Mouse (Mus musculus) liver, embryonic 11.5 days (tissue): ENCODE measurements at regions not wholly inside any gene's neighbourhood (a gene's known extent, or its start where the extent isn't known, plus 50 kb on each side); places are given as distances from the start of the nearest gene placed in this dataset.

Source experiments
- ATAC-seq: fragments of 200-750 bp; cut with Nextera tagmentation; replicated peaks from 2 replicates; pipeline ENCODE4 v1.8.0; 2017; ENCODE audit warnings: moderate number of reproducible peaks, mild to moderate bottlenecking, moderate TSS enrichment, moderate library complexity; ENCODE audit not compliant: low FRiP score
- DNase-seq: peaks from one replicate; pipeline ENCODE4 v3.0.0-alpha.2; 2017; ENCODE audit warnings: low spot score
- H3K27ac ChIP-seq: fragments of 300-500 bp; sonication (generic); 2 replicates; pipeline ENCODE4 v1.5.1; 2014; ENCODE audit warnings: mild to moderate bottlenecking, low read depth, low read length, control low read depth
- H3K27me3 ChIP-seq: fragments of 300-500 bp; sonication (generic); replicated peaks from 2 replicates; pipeline ENCODE4 v1.6.1; 2014; ENCODE audit warnings: low read length, mixed read lengths; ENCODE audit not compliant: control insufficient read depth, insufficient read depth
- H3K36me3 ChIP-seq: fragments of 300-500 bp; sonication (generic); 2 replicates; pipeline ENCODE4 v1.6.1; 2014; ENCODE audit warnings: mild to moderate bottlenecking, low read length, moderate library complexity, mixed read lengths; ENCODE audit not compliant: control insufficient read depth, insufficient read depth
- H3K4me1 ChIP-seq: fragments of 300-500 bp; sonication (generic); replicated peaks from 2 replicates; pipeline ENCODE4 v1.6.1; 2014; ENCODE audit warnings: low read length, mixed read lengths; ENCODE audit not compliant: control insufficient read depth, insufficient read depth
- H3K4me2 ChIP-seq: fragments of 300-500 bp; sonication (generic); 2 replicates; pipeline ENCODE4 v1.6.1; 2014; ENCODE audit warnings: mild to moderate bottlenecking, control low read depth, moderate library complexity
- H3K4me3 ChIP-seq: fragments of 300-500 bp; sonication (generic); 2 replicates; pipeline ENCODE4 v1.5.1; 2014; ENCODE audit warnings: low read depth, low read length, control low read depth
- H3K9ac ChIP-seq: fragments of 300-500 bp; sonication (generic); 2 replicates; pipeline ENCODE4 v1.6.1; 2014; ENCODE audit warnings: low read depth, low read length, control low read depth
- H3K9me3 ChIP-seq: fragments of 300-500 bp; sonication (generic); 2 replicates; pipeline ENCODE4 v1.6.1; 2016; ENCODE audit warnings: low read length, inconsistent platforms, mixed read lengths; ENCODE audit not compliant: control insufficient read depth
- WGBS: fragments of 180-500 bp; shearing (Covaris S2); extraction: QIAGEN DNeasy Blood & Tissue Kit; methylation state at CpG from one replicate; pipeline ENCODE4 v1.1.7; 2014; 5-methylcytosine and 5-hydroxymethylcytosine counted together

GRCm38 (mm10) chr6:11796361-11796760 is 110.9 kb downstream of the Ndufa4 start:
- Histone ChIP-seq H3K27ac (no peak overlapping the region), H3K4me1 (no peaks in the 10 kb centered on the region), H3K9ac (no peak overlapping the region), H3K36me3 (no peaks in the 10 kb centered on the region), H3K27me3 (no peaks in the 10 kb centered on the region), H3K4me3 (no peak overlapping the region), H3K9me3 (no peaks in the 10 kb centered on the region), H3K4me2 (no peak overlapping the region)
- DNase-seq (no peak), ATAC-seq (no peak)
- WGBS: 71% methylated on average over 3 of the region's 3 CpGs

- Histone ChIP-seq H3K4me1 (no peaks in the 10 kb centered on the region), H3K9ac (no peak overlapping the region), H3K36me3 (no peaks in the 10 kb centered on the region), H3K27me3 (no peaks in the 10 kb centered on the region), H3K27ac (no peak overlapping the region), H3K4me3 (no peak overlapping the region), H3K4me2 (no peak overlapping the region), H3K9me3 (no peaks in the 10 kb centered on the region)
- 0 out of 2 replicates have a peak, but pooled peaks have one; percentile 39 for ATAC-seq
- peak; percentile 28 for DNase-seq
- WGBS: 42% methylated on average over 8 of the region's 8 CpGs
These were observed 113.9 kb downstream of the Ndufa4 start for GRCm38 (mm10) chr6:11793366-11793765.

- H3K4me1 ChIP-seq: no peaks in the 10 kb centered on the region
- no peak for ATAC-seq
These were observed 115.1 kb downstream of the Ndufa4 start for GRCm38 (mm10) chr6:11792186-11792585.

DNA sequence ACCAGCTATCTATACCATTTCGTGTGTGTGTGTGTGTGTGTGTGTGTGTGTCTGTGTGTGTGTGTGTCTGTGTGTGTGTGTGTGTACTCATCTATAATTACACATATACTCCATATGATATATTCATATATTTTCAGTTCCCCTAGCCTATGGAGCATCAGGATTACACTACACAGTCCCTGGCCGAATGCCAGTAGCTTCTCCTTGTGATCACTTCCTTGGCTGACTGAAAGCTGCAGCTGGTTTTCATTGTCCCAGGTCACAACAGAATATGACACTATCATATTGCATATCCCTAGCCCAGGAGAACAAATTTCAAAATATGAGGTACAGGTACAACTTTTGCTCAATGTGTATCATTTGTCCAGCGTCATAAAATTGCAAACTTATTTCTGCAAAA is 116.2 kb downstream of the Ndufa4 start:
- no peaks in the 10 kb centered on the region for H3K9me3 ChIP-seq
- no peaks in the 10 kb centered on the region for H3K36me3 ChIP-seq
- ATAC-seq (no peak), DNase-seq (no peak)
- no peaks in the 10 kb centered on the region for H3K27me3 ChIP-seq
- 60% methylated on average over 3 of the region's 3 CpGs for WGBS
- H3K9ac ChIP-seq: no peak overlapping the region
- H3K4me2 ChIP-seq: no peak overlapping the region
- no peaks in the 10 kb centered on the region for H3K4me1 ChIP-seq
- H3K27ac ChIP-seq: no peak overlapping the region
- no peak overlapping the region for H3K4me3 ChIP-seq

More at GRCm38 (mm10) chr6:11792186-11792585, 115.1 kb downstream of the Ndufa4 start:
- Histone ChIP-seq H3K4me2 (no peak overlapping the region), H3K4me3 (no peak overlapping the region), H3K27ac (no peak overlapping the region), H3K9ac (no peak overlapping the region), H3K36me3 (no peaks in the 10 kb centered on the region), H3K9me3 (no peaks in the 10 kb centered on the region), H3K27me3 (no peaks in the 10 kb centered on the region)
- DNase-seq: no peak
- WGBS: 86% methylated on average over 3 of the region's 3 CpGs

- Histone ChIP-seq H3K4me3 (no peak overlapping the region), H3K27me3 (no peaks in the 10 kb centered on the region), H3K36me3 (no peaks in the 10 kb centered on the region), H3K27ac (no peak overlapping the region), H3K4me1 (no peaks in the 10 kb centered on the region), H3K9me3 (no peaks in the 10 kb centered on the region), H3K9ac (no peak overlapping the region), H3K4me2 (no peak overlapping the region)
- WGBS: 64% methylated on average over 3 of the region's 3 CpGs
- no peak for ATAC-seq
- no peak for DNase-seq
These were observed 133.3 kb downstream of the Ndufa4 start for GRCm38 (mm10) chr6:11773992-11774391.

DNA sequence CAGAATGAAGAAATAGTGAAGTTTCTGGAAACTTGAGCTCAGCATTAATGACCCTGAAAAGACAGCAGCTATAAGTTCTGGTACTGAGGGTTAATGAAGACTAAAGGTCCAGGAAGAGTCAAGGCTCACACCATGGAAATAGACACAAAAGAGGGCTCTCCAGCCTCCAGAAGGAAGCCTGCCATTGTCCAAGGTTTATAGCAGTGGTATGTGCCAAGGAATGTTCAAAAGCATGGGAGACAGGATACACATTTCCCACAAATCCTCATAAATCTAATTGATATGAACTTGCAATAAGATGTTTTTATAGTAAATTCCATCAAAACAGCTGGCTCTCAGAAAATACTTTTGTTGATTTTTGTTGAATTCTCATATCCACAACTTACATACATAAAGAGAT is 144.4 kb downstream of the Ndufa4 start:
- H3K9me3 ChIP-seq: no peaks in the 10 kb centered on the region
- no peak overlapping the region for H3K4me2 ChIP-seq
- no peak overlapping the region for H3K4me3 ChIP-seq
- ATAC-seq: no peak
- DNase-seq: no peak
- H3K27me3 ChIP-seq: no peaks in the 10 kb centered on the region
- H3K4me1 ChIP-seq: no peaks in the 10 kb centered on the region
- no peaks in the 10 kb centered on the region for H3K36me3 ChIP-seq
- no peak overlapping the region for H3K27ac ChIP-seq
- H3K9ac ChIP-seq: no peak overlapping the region

DNA sequence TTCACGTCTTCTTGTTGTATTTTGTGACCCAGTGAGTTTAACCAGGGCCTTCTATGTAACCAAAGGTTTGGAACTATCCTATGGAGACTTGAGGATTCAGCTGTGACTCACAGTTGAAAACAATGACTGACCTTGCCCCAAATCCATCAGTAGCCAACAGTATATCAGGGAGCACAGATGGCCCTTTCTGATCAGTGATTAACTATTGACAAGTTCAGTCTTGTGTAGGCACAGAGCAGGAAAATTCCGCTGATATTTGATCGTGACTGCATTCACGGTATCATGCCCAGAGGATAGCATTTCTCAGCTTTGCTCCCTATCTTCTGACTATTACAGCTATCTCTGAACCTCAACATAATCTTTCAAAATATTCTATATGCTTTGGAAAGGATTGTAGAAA is 169.6 kb downstream of the Ndufa4 start:
- Histone ChIP-seq H3K36me3 (no peaks in the 10 kb centered on the region), H3K9ac (no peak overlapping the region), H3K4me2 (no peak overlapping the region), H3K9me3 (no peaks in the 10 kb centered on the region), H3K4me1 (no peaks in the 10 kb centered on the region), H3K4me3 (no peak overlapping the region), H3K27me3 (no peaks in the 10 kb centered on the region), H3K27ac (no peak overlapping the region)
- ATAC-seq: no peak
- 83% methylated on average over 4 of the region's 4 CpGs for WGBS
- DNase-seq: no peak

- H3K4me3 ChIP-seq: no peak overlapping the region
- ATAC-seq: no peak
- no peaks in the 10 kb centered on the region for H3K27me3 ChIP-seq
- no peaks in the 10 kb centered on the region for H3K4me1 ChIP-seq
- no peak overlapping the region for H3K9ac ChIP-seq
- no peak overlapping the region for H3K27ac ChIP-seq
- DNase-seq: no peak
- H3K36me3 ChIP-seq: no peaks in the 10 kb centered on the region
- H3K4me2 ChIP-seq: no peak overlapping the region
- no peaks in the 10 kb centered on the region for H3K9me3 ChIP-seq
These were observed 176.2 kb downstream of the Ndufa4 start for GRCm38 (mm10) chr6:11731126-11731525.

DNA sequence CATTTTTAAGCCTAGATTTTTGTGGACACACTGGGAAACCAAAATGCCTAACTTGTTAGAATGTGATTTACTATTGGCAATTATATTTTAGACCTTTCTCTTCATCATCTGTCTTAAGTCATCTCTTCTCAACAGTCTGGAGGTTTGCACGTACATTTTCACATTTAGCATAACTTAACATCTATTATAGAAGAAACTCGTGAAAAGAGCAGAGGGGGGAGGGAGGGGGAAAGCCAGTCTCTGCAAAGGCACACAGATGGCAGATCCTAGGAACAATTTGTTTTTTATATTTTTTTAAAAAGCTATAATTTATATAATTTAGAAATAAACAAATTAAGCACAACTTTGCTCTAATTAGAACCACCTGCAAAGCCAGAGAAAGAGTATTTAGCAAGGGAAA is 176.6 kb downstream of the Ndufa4 start:
- H3K9me3 ChIP-seq: no peaks in the 10 kb centered on the region
- H3K4me1 ChIP-seq: no peaks in the 10 kb centered on the region
- H3K36me3 ChIP-seq: no peaks in the 10 kb centered on the region
- ATAC-seq (no peak), DNase-seq (no peak)
- WGBS: 68% methylated on average over 2 of the region's 2 CpGs
- no peak overlapping the region for H3K9ac ChIP-seq
- H3K4me2 ChIP-seq: no peak overlapping the region
- H3K27me3 ChIP-seq: no peaks in the 10 kb centered on the region
- H3K27ac ChIP-seq: no peak overlapping the region
- no peak overlapping the region for H3K4me3 ChIP-seq
